Mouse (Mus musculus): ENCODE measurements at regions not wholly inside any gene's neighbourhood (a gene's known extent, or its start where the extent isn't known, plus 50 kb on each side); places are given as distances from the start of the nearest gene placed in this dataset.

DNA sequence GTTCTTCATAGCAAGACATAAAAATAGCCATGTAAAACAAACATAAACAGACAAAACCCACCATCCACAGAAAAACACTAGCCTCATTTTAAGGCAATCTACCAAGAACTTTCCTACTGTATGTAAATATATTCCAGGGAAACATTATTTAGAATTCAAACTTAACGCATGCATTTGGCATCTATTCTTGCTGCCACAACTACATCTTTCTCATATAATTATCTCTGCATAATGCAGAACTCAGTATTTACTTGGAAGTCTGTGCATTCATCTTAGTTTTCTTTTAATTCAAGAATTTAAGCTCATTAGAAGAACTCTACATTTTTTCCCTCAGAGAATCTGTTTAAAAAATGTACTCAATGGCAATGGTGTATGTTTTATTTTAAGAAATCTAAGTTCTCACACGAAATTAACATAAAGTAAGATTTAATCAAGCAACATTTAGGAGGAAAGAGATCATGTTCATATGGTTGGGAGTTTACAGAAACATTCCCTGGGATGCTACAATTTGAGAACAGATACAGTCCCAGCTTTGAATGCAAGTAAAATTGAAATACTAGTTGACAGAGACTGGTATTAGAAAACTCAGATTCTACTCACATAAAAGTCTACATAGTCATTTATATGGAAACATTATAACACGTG lies 1114.7 kb downstream of the Sorcs1 start:
- Histone ChIP-seq H3K36me3 (no peaks in the 10 kb centered on the region), H3K4me1 (no peaks in the 10 kb centered on the region), H3K27me3 (no peaks in the 10 kb centered on the region), H3K9me3 (no peaks in the 10 kb centered on the region), H3K4me2 (replicated peaks) (no peak overlapping the region), H3K9ac (replicated peaks) (no peak overlapping the region), H3K4me3 (no peak overlapping the region), H3K27ac (replicated peaks) (no peak overlapping the region)
- 75% methylated on average over 3 of the region's 3 CpGs for WGBS
- ATAC-seq (ENCODE audit: low FRiP score, low read depth): no peak

DNA sequence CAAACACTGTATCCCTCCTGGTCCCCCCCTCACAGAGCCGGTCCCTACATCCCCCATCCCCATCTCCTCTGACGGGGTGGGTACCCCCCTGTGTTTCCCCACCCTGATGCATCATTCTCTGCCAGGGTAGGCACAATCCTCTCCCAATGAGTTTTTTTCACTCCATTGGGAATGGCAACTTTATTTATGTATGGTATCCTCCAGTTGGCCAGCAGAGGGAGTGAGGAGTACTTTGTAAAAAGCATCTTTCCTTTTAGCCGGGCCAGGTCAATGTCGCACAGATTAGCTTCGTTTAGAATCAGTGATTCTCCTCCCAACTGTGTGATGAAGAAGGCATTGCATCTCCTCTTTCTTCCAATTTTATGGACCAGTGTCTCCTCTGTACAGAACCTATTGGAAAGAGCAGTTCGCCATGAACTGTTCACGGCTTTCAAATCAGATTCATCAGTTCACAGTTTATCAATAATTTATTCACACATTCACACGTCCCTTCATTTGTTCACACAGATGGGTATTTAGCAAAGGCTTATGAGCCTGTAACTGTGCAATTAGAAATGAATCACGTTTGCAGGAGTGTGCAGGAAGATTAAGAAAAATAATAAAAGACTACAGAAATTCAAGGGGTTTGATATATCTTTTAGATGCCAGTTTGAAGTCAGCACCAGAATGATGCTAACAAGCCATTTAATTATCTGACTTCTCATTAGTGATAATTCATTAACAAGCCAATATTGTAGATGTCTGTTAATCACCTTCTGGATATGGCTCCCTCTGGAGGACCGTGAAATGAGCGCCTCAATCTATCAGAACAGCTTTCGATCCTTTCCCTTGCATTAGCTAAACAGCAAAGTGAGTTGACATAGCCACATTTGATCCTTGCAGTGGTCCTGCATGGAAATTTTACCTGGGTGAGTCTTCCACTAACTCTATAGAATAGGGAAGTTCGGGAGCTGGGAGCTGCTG lies 1138.7 kb downstream of the Sorcs1 start:
- Histone ChIP-seq H3K27me3 (no peaks in the 10 kb centered on the region), H3K9me3 (no peaks in the 10 kb centered on the region), H3K9ac (replicated peaks) (no peak overlapping the region), H3K27ac (replicated peaks) (no peak overlapping the region), H3K4me3 (no peak overlapping the region), H3K36me3 (no peaks in the 10 kb centered on the region), H3K4me2 (replicated peaks) (0 out of 2 replicates have a peak overlapping the region, but pooled peaks have one; percentile 9), H3K4me1 (no peaks in the 10 kb centered on the region)
- WGBS: 56% methylated on average over 13 of the region's 13 CpGs
- ATAC-seq (ENCODE audit: low FRiP score, low read depth): peak; percentile 83
